Mouse (Mus musculus): ENCODE measurements around the gene AI661453. TPM values are rescaled to one million over a fixed set of nuclear protein-coding genes. Genes with fewer than 3 reads are reported as not detected.

Gene AI661453
- polyA plus RNA-seq, 1 experiment, result 1.4 TPM

DNA sequence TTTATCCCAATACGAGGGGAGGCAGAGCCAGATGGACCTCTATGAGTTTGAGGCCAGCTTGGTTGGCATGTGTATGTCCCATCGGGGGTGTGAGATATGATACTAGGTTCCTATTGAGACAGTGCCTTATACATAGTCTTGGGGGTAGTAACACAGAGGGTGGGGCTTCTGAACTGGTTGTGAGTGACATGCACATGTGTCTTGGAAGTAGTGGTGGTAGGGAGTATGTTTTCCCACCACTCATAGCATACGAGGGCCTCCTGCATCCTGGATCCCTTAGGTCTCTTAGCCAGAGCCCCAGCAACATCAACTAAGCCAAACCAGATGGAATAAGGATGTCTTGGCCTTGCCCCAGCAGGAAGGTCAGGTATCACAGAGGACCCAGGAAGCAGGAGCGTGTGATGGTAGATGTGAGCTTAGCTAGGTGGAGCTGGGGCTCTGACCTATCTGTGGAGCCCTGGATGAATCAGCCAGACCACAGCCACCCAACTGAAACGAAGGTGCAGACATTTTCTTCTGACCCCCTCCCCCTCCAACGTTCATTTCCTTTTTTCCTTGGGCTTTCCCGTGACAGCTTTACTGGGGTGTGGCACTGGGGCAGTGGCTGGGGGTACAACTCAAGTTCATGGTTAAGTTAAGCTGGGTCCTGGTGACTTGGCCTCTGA is 78.9 kb downstream of the AI661453 start:
- H3K4me3 ChIP-seq (ENCODE audit: insufficient read depth, low read length), result no peak overlapping the region
- peaks cover 8% of the 10 kb centered on the region for H3K4me1 ChIP-seq (ENCODE audit: control insufficient read depth, insufficient read depth, low read length)
- no peak for TF ChIP-seq POLR2A (IDR thresholded peaks at IDR 0.05; ENCODE audit: low read depth, low read length)
- no peak for TF ChIP-seq CTCF (IDR thresholded peaks at IDR 0.05; ENCODE audit: borderline replicate concordance, insufficient read depth, low read length)
- H3K27ac ChIP-seq (ENCODE audit: insufficient read depth, low read length), result no peak overlapping the region

DNA sequence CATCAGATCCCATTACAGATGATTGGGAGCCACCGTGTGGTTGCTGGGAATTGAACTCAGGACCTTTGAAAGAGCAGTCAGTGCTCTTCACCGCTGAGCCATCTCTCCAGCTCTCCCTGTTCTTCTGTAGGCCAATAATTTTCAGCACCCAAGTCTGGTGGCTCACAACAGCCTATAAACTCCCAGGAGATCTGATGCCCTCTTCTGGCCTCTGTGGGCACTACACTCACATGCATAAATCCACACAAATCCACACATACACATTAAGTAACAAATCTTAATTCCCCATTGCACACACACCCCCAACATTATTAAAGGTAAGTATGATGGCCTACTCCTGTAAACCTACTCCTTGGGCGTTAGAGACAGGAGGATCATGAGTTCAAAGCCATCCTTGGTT is 79.8 kb downstream of the AI661453 start:
- Histone ChIP-seq H3K4me3 (ENCODE audit: insufficient read depth, low read length) (no peak overlapping the region), H3K27ac (ENCODE audit: insufficient read depth, low read length) (no peak overlapping the region), H3K4me1 (ENCODE audit: control insufficient read depth, insufficient read depth, low read length) (peaks cover 8% of the 10 kb centered on the region)
- TF ChIP-seq POLR2A (IDR thresholded peaks at IDR 0.05; ENCODE audit: low read depth, low read length) (no peak), CTCF (IDR thresholded peaks at IDR 0.05; ENCODE audit: borderline replicate concordance, insufficient read depth, low read length) (no peak)

DNA sequence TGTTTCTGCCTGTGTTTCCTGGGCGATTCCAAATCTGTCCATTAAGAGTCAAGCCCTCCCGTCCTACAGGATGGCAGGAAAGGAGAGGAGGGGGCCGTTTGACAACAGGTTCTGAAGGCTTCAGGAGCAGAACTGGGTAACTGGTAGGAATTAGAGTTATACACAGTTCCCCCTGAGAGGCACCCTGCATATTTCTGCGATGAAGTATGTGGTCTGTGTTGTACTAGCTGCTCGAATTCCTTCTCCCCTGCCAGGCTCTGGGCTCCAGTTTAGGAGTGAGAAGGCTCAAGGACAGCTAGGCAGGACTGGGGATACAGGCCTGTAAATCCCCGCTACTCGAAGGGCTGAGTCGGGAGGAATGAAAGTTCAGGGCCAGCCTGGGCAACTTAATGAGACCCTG is 81.8 kb downstream of the AI661453 start:
- Histone ChIP-seq H3K27ac (ENCODE audit: insufficient read depth, low read length) (peak overlapping the region; percentile 70), H3K4me3 (ENCODE audit: insufficient read depth, low read length) (no peak overlapping the region), H3K4me1 (ENCODE audit: control insufficient read depth, insufficient read depth, low read length) (peaks cover 8% of the 10 kb centered on the region)
- TF ChIP-seq POLR2A (IDR thresholded peaks at IDR 0.05; ENCODE audit: low read depth, low read length) (no peak; the same call in 1 of the 2 replicates), CTCF (IDR thresholded peaks at IDR 0.05; ENCODE audit: borderline replicate concordance, insufficient read depth, low read length) (no peak)

Other genes with a start within 250 kb of the AI661453 start
- 51.8 and 54.7 TPM in 2 replicates for gene Mrps10, start 67.7 kb upstream of the AI661453 start, polyA plus RNA-seq (2011; ENCODE audit: insufficient read length, low read depth, missing spikeins)
- gene Guca1b, start 51.2 kb upstream of the AI661453 start, polyA plus RNA-seq (2011; ENCODE audit: insufficient read length, low read depth, missing spikeins), result 0.32 TPM in 1 of 2 replicates, not detected in the other
- 1.6 and 3.8 TPM in 2 replicates for gene Guca1a, start 36.0 kb upstream of the AI661453 start, polyA plus RNA-seq (2011; ENCODE audit: insufficient read length, low read depth, missing spikeins)
- gene 1700001C19Rik, start 761 bp downstream of the AI661453 start, polyA plus RNA-seq (2011; ENCODE audit: insufficient read length, low read depth, missing spikeins), result 0.82 TPM in 1 of 2 replicates, not detected in the other
- gene Taf8, start 65.7 kb downstream of the AI661453 start, polyA plus RNA-seq (2011; ENCODE audit: insufficient read length, low read depth, missing spikeins), result 10.5 and 16.0 TPM in 2 replicates
- 159 and 169 TPM in 2 replicates for gene Ccnd3, start 68.4 kb downstream of the AI661453 start, polyA plus RNA-seq (2011; ENCODE audit: insufficient read length, low read depth, missing spikeins)
- 11.6 and 17.0 TPM in 2 replicates for gene Bysl, start 174.9 kb downstream of the AI661453 start, polyA plus RNA-seq (2011; ENCODE audit: insufficient read length, low read depth, missing spikeins)
- 27.2 and 28.9 TPM in 2 replicates for gene Med20, start 175.0 kb downstream of the AI661453 start, polyA plus RNA-seq (2011; ENCODE audit: insufficient read length, low read depth, missing spikeins)
- gene Gm20517, start 175.0 kb downstream of the AI661453 start, polyA plus RNA-seq (2011; ENCODE audit: insufficient read length, low read depth, missing spikeins), result 2.5 and 2.8 TPM in 2 replicates
- gene Usp49, start 194.1 kb downstream of the AI661453 start, polyA plus RNA-seq (2011; ENCODE audit: insufficient read length, low read depth, missing spikeins), result 7.2 and 8.8 TPM in 2 replicates

All from embryonic fibroblast, embryonic 13.5 days (primary cell).